Mouse (Mus musculus) splenic B cell, adult 2 months (primary cell): ENCODE results near the gene Kif21a.

Source experiments
- DNase-seq: peaks from one replicate; pipeline ENCODE4 v3.0.0-alpha.2; 2011; ENCODE audit warnings: low read depth, low spot score
- H3K27me3 ChIP-seq: 2 replicates; pipeline ENCODE4 v1.6.1; 2012; ENCODE audit warnings: mild to moderate bottlenecking, low read length, moderate library complexity, mixed read lengths; ENCODE audit not compliant: control insufficient read depth, poor library complexity, insufficient read depth, severe bottlenecking
- H3K36me3 ChIP-seq: 2 replicates; pipeline ENCODE4 v1.6.1; 2012; ENCODE audit warnings: mild to moderate bottlenecking, low read length, moderate library complexity, mixed read lengths; ENCODE audit not compliant: control insufficient read depth, poor library complexity, insufficient read depth, severe bottlenecking

Gene Kif21a

DNA sequence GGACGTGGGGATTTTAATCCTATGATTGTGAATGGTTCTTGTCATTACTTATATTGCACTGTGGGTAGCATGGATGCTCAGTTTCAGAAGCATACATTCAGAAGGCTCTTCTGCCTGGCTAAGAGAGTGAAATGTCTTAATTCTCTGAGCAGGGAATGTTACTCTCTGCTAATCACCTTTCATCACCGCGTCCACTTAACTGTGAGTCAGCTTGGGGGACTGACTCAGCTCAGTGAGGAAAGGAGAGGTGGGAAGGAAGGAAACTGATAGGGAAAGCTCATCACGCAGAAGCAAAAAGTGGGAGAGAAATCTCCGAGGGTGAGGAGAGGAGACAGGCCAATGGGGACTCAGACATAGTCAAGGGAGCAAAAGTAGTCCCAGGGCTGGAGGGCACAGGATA lies 10.9 kb downstream of the Kif21a start:
- Histone ChIP-seq H3K27me3 (no peaks in the 10 kb centered on the region), H3K36me3 (no peaks in the 10 kb centered on the region)
- DNase-seq: no peak

DNA sequence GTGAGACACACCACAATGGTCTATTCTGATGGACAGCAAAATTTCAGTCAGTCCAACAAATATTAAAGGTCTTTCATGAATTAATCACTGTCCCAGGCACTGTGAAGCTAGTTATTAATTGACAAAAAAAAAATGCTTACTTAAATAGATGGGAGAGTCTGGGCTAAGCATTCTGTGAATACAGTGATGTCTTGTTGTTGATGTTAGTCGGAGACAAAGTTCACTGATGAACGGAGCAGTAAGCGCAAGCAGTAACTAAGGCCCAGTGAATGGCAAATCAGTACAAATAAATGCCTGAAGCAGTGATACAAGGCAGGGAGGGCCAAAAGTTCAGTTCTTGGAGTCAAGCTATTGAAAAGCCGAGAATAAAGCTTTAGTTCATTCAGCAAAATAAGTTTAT lies 15.7 kb downstream of the Kif21a start:
- DNase-seq: no peak
- Histone ChIP-seq H3K27me3 (no peaks in the 10 kb centered on the region), H3K36me3 (no peaks in the 10 kb centered on the region)

DNA sequence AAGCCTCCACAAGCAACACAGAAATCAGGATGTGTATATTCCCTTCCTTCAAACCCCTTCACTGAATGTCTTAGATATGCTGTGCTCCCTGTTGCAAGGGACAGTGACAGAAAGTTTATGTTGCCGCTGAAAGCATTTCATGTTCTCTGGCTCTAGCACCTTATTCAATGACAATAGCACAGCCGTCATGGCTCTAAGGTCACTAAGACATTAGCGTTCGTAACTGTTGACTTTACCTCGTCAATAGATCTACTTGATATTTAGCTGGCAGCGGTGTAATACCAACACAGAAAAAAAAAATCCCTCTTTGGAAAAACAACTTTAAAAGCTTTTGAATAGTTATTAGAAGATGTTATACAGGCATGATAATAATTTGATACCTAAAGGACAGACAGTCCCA lies 16.2 kb downstream of the Kif21a start:
- no peaks in the 10 kb centered on the region for H3K36me3 ChIP-seq
- DNase-seq: no peak

DNA sequence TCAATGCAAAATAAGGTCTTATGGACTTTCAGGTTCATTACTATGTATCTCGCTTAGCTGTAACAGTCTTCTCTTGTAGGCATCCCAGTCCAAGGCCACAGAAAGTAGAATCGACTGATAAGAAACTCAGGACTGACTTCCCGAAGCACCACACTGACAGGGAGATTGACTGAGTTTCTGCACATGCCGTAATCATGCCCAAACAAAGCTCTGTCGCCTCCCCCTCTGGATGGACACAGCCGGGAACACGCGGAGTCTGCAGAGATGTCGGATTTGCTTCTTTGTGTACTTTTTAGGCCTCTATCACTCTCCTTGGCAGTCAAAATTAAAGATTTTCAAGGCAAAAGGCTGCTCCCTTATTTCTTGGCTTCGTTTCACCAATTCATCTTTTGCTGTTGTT lies 20.8 kb downstream of the Kif21a start:
- Histone ChIP-seq H3K36me3 (no peaks in the 10 kb centered on the region), H3K27me3 (no peaks in the 10 kb centered on the region)
- no peak for DNase-seq

More for the DNA sequence above, 16.2 kb downstream of the Kif21a start:
- no peaks in the 10 kb centered on the region for H3K27me3 ChIP-seq

DNA sequence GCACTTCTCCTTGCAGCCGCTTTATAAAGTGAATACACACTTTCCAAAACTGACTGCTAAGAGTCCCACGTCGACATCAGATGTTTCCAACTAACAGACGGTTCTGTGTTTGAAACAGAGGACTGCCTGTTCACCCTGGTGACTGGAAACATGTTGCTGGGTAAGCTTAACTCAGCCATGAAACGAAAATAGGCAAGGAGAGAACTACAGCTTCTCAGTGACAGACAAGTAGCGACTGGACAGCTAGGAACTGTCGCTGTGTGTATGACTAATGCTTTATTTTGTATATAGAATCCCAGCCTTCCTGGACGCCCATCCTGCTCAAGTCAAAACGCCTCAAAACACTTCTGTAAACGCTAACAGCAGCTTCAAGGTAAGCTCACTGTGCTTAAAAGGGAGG lies 21.3 kb downstream of the Kif21a start:
- no peaks in the 10 kb centered on the region for H3K36me3 ChIP-seq
- H3K27me3 ChIP-seq: no peaks in the 10 kb centered on the region
- no peak for DNase-seq

DNA sequence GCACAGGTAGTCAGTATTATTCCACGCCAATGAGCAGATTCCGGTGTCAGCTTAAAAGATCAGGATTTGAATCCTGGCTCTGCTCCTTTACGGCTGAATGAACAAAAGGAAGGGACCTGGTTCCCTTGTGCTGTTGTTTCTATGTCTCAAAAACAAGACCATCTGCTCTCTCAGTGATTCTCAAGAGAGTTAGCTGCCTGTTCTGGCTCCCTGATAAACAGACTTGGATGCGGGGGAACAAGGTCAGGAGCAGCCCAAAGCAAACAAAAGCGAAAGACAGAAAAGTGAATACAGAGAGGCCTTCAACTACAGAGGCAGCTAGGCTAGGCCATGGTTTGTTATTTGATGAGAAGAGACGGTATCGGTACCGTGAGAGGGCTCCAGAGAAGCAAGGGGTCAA lies 27.5 kb downstream of the Kif21a start:
- DNase-seq: no peak
- no peaks in the 10 kb centered on the region for H3K27me3 ChIP-seq
- no peaks in the 10 kb centered on the region for H3K36me3 ChIP-seq

DNA sequence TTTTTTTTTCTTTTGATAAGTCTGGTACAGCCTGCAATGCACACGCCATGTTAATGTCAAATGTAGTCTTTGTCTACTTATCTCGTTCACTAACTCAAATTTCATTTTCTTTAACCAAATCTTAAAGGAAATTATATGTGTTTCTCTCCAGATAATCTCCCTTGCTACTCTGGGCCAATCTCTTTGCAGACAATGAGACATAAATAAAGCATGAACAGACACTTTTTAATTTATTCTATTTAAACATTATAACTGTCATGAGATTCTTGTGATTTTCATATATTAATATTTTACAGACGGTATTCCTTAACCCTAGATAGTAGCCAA lies 30.9 kb downstream of the Kif21a start:
- H3K27me3 ChIP-seq: no peaks in the 10 kb centered on the region
- no peaks in the 10 kb centered on the region for H3K36me3 ChIP-seq
- DNase-seq: no peak

DNA sequence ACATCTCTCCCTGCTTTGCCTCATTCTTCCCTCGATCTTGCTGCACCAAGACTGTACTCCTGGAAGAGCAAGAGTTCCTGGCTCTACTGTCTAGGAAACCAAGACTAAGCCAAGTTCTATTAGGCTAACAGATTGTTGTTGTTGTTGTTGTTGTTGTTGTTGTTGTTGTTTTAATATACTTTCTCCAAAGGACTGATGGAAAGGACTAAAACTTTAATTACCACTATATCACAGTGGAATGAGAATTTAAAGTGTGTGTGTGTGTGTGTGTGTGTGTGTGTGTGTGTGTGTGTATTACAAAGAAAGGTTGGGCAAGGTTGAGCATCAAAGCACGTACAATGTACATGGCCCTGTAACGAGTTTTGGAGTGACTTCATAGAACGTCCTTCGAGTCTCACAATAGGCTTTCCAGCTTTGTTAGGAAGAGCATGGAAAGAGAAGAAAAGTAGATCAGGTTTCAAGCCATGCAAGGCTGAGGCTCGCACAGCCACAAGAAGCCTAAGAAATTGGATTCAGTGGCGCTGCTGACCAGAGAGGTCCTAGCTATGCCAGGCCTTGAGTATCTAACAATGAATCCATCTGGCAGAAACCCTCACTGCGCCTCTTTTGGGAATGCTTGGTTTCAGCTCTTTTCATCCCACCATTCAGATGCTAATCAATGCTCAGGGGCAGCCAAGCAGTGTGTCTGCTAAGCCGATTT lies 31.4 kb downstream of the Kif21a start:
- Histone ChIP-seq H3K36me3 (no peaks in the 10 kb centered on the region), H3K27me3 (no peaks in the 10 kb centered on the region)
- DNase-seq: no peak

DNA sequence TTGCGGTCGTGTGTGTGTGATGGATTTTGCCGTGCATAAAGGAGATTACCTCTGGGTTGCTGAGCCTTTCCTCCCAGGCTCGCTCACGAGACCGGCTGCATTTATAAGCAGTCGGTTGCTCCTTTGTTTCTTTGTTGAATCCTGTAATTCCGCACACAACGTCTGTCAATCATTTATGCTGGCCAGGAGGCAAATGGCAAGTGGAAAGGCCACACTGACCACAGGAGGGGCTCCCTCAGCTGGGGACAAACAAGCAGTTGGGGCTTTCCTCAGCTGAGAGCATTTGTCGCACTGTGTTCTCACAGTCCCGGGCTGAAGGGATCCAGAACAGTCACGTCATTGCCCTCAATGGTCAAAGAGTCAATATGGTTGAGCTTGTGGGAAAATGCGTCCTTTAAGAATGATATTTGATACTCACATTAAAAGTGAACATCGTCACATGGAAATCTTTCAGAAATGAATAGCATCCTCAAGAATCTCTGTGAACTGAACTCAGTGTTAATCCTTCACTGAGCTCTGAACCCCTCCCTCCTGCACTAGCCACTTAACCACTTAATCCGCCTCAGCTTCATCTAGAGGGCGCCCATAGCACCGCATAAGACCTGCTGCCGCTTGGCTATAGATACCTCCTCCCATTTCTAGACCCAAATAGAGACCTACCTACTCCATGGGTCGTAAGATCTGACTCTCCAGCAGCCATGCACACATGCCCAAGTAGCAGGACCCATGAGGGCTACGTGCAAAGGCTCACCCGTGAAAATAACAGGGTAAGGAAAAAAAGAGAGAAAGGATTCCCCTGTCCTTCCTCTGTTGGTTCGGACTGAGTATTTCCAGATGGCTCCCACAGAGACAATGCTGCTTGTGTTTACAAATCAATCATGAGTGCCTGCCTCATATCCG lies 32.2 kb downstream of the Kif21a start:
- H3K27me3 ChIP-seq: no peaks in the 10 kb centered on the region
- DNase-seq: no peak
- H3K36me3 ChIP-seq: no peaks in the 10 kb centered on the region

DNA sequence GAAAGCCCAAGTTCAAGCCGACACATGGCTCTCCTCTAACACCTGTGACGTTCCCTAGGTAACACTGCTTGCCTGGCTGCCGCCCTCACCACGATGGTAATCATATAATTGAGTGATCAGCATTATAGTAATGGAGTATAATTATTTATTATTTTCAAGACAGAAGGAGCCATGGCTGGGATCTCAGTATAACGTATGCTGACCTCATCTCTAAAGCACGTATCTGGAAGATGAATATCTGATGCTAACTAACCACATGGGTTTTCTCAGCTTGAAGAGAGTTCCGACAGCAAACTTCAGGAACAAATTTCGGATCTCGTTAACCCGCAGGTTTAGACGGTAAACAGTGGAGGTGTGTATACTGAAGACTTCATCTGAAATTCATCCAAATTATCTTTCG lies 33.4 kb downstream of the Kif21a start:
- no peak for DNase-seq
- Histone ChIP-seq H3K27me3 (no peaks in the 10 kb centered on the region), H3K36me3 (no peaks in the 10 kb centered on the region)

DNA sequence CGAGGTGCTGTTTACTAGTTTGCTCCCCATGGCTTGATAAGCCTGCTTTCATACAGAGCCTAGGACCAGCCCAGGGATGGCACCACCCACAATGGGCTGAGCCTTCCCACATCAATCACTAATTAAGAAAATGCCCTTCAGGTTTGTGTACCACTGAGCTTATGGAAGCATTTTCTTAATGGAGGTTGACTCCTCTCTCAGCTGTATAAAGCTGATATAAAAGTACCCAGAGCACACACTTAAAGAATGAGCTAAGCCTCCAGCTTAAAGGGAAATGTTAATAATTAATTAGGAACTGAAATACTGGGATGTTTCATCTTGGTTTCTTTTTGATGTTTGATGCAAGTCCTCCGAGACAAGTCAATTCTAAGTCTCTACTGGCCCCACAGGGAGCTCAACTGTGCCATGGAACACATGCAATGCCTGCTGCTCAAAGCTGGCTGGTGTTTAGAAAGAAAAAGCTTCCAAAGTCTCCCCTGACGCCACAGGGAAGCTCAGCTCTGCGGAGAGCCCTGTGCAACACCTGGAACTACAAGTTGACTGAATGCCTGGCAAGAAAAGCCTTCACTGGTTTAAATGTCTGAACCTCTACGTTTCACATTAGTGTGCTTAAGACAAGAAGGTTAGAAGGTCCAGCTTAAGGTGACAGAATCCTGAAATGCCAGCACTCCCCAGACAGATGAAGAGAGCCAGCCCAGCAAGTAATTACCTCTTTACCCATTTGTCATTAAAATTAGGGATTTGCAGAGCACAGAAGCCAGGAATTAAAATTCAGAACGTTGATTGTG lies 36.8 kb downstream of the Kif21a start:
- Histone ChIP-seq H3K36me3 (no peaks in the 10 kb centered on the region), H3K27me3 (no peaks in the 10 kb centered on the region)
- no peak for DNase-seq

DNA sequence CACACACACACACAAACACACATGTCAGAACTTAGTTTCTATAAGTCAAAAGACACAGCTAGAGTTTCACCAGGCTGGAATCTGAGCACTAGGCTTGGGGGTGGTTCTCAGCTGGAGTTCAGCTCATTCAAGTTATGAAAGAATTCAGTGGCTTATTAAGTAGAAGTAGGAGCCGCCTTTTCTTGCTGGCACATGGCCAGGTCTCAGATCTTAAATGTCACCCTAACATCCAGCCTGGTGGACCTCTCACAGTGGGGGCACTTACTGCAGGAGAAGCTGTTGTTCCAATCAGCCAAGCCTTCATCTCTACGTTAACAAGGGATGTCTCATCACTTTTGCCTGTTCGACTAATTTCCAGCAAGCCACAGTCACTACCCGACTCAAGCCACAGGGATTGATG lies 39.5 kb downstream of the Kif21a start:
- no peaks in the 10 kb centered on the region for H3K36me3 ChIP-seq
- no peak for DNase-seq

DNA sequence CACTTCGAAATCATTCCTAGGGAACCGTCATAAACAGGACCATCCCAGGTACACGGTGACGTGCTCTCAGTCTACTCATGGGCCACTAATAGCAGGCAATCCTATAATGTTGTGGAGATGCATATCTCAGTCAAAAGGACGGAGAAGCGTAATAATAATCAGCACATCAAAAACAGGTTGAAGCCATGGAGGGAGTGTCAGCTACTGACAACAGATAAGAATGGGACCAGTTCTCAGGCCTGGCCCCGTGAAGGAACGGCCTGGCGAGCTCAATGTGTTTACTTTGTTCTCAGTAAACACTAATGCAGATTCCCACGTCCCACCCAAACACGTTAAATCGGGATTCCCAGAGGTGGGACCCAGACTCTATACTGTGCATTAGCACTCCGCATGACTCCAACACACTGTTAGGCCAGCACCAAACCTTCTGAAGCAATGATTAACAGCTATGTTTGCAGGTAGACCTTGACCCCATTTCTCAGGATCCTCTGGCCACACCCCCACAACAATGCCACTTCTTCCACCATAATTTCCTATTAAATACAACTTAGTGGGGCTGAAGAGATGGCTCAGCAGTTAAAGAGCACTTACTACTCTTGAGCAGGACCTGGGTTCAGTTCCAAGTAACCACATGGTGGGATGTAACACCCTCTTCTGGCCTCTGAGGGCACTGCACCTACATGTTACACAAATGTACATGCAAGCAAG lies 42.5 kb downstream of the Kif21a start:
- DNase-seq: no peak
- Histone ChIP-seq H3K36me3 (no peaks in the 10 kb centered on the region), H3K27me3 (no peaks in the 10 kb centered on the region)

More for the DNA sequence above, 39.5 kb downstream of the Kif21a start:
- no peaks in the 10 kb centered on the region for H3K27me3 ChIP-seq

DNA sequence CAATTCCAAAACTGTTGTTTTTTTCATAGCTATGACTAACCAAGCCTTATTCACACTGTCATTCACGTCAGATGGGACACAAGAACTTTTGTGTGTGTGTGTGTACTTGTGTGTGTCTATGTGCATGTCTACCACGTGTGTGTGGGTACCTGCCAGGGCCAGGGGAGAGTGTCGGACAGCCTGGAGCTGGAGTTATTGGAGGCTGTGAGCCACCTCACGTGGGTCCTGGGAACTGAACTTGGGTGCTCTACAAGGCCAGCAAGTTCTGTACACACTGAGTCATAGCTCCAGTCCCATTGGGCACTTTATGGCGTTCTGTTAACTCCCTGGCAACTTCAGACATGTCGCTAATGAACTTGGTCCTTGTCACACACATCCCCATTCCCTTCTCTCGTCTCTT lies 45.0 kb downstream of the Kif21a start:
- DNase-seq: no peak
- H3K36me3 ChIP-seq: no peaks in the 10 kb centered on the region
- H3K27me3 ChIP-seq: no peaks in the 10 kb centered on the region
